Mouse (Mus musculus) layer of hippocampus, adult 2 months (tissue): ENCODE data around the gene Dynll2. TPM values are rescaled to one million over a fixed set of nuclear protein-coding genes. Genes with fewer than 3 reads are reported as not detected.
A peak's percentile ranks its signal among the peaks of the same experiment; 100 is the strongest.

ENCODE experiments used
- DNase-seq, 2 experiments: peaks; one replicate each; pipeline ENCODE4 v3.0.0; 2022; ENCODE audit warnings: low spot score in 2 of 2
- H3K27ac ChIP-seq: fragments of 200-600 bp; 2 replicates; pipeline ENCODE4 v1.8.1; 2022
- H3K4me3 ChIP-seq: fragments of 200-600 bp; 2 replicates; pipeline ENCODE4 v1.8.1; 2022; ENCODE audit warnings: mild to moderate bottlenecking
- CTCF ChIP-seq: fragments of 200-600 bp; conservative IDR thresholded peaks from 2 replicates; pipeline ENCODE4 v1.8.1; 2022; ENCODE audit warnings: antibody characterized with exemption, mild to moderate bottlenecking, moderate library complexity
- total RNA-seq, 2 experiments: library from RNA; stranded (reverse); gene quantifications; 2 replicates each; pipeline ENCODE4 v1.2.3; 2021

Dynll2 gene
- total RNA-seq, 2 experiments from 2014 or later = 447 to 467 TPM

DNA sequence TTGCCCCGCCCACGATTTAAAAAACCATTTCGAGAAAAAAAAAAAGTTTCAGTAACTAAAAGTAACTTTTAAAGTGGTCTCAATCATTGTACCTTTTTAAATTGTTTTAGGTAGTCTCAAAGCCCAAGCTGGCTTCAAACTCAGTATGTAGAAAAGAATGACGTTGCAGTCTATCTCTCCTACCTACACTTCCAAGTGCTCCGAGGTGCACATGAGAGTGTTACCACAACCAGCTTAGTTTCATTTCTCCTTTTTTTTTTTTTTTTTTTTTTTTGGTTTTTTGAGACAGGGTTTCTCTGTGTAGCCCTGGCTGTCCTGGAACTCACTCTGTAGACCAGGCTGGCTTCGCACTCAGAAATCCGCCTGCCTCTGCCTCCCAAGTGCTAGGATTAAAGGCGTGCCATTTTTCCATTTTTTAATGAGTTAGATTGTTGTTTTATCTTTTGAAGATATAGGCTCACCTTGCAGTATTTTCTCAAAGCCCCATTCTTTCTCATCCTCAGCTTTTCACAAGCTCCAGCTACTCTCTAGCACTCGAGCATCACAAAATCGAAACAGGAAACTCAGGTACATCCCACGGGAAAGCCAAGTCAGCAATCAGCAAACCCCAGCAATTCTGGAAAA is 25.4 kb upstream of the Dynll2 start:
- Histone ChIP-seq H3K27ac (no peak overlapping the region), H3K4me3 (no peak overlapping the region)
- no peak for DNase-seq
- TF ChIP-seq CTCF = no peak

DNA sequence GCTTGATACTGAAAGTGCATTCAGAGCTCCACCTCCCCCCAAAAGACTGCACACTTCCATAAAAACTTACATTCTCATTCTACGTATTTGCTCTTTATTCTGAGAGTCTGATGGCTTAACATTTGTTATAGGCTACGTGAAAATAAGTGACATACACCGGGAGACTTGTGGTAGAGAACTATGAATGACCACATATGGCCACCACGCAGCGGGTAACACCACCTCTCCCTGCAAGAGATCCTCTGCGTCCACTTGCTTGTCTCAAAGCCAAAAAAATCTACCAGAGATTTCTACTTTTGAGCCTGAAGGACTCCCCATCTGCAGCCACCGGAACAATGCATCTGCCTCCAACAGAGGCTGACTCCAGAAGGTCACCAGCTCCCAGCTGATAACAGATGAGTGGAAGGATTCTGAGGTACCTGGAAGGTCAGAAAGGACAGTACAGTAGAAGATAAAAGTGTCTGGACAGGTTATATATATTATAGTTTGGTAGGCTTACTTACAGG is 24.6 kb upstream of the Dynll2 start:
- no peak for DNase-seq
- H3K27ac ChIP-seq = no peak overlapping the region
- no peak overlapping the region; the same call in 1 of the 2 replicates for H3K4me3 ChIP-seq
- TF ChIP-seq CTCF = no peak

DNA sequence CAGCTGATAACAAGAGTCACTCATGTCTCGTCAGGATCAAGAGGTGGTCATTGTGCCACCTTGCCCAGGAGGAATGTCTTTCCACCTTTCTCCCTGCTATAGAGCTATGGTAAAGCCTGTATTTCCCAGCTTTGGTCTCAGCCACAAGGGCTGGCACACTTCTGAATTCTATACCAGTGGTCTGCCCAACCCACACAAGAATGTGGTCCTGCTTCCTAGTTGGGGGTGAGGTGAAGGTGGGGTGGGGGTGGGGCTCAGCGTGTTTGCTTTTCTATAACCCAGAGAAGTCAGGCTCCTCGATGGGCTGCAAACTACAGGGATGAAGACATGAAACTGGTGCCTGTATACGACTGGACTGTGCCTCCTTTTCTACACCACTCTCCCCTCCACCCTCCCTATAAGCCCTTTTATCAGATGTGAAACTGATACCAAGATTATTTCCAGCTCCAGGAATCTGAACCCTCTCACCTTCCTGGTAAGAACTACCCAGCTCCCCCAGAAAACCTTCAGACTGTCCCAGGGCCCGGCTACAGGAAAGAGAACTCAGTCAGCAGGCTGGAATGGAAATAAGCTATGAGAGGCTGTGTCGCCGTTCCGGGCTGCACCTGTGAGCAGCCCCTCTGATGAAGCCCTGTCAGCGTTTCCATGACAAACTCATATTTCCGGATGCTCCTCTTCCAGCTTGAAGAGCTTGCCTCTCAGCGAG is 24.0 kb upstream of the Dynll2 start:
- no peak overlapping the region; the same call in 1 of the 2 replicates for H3K4me3 ChIP-seq
- TF ChIP-seq CTCF = no peak
- no peak for DNase-seq
- no peak overlapping the region for H3K27ac ChIP-seq

DNA sequence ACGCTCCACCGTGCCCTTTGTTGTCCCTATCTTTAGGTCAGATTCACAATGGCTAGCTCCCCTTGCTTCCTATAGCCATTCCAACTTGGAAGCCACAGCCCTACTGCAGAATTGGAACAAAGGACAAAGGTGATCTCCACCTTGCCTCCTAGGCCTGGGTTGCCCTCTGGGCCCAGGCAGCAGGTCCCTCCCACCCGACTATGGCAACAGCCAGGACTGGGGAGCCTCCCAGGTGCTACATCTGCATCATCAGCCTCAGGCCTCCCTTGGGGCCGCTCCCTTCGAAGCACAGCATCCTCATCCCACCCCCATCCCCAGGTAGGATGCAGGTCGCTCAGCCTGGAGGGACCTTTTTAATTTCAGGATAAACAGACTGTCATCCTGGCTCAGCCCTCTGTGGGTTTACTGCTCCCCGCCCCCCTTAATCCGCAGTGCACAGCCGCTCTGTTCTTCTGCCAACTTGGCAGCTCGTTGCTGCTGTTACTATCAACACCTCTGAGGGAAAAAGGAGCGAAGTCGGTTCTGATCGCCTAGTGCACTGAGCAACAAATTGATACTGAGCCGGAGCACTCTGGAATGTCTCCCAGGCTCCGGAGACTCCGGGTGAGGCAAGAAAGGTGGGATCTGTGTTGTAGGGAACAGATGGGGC is 22.3 kb upstream of the Dynll2 start:
- no peak for TF ChIP-seq CTCF
- no peak overlapping the region for H3K27ac ChIP-seq
- peak; percentile 58 to 61 for DNase-seq
- peak overlapping the region; percentile 27; the same call in 1 of the 2 replicates for H3K4me3 ChIP-seq

DNA sequence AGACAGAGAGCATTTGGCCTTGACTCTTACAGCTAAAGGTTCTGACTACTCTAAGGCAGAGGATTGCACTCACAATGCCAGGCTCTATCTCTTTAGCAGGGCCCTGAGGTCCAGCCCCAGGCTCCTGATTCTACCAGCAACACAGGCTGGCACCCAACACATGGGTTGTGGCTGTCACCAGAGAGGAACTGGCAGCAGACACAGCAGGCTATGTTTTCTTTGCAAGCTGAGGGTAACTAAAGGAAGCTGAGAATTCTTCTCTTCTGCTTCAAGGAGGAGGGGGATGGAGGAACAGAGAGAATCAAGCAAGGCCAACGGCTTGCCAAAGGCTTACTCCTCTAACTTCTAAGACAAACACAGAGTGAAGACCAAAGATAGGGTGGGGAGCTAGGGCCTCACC is 21.3 kb upstream of the Dynll2 start:
- TF ChIP-seq CTCF = no peak
- Histone ChIP-seq H3K4me3 (no peak overlapping the region), H3K27ac (no peak overlapping the region)
- DNase-seq = no peak

DNA sequence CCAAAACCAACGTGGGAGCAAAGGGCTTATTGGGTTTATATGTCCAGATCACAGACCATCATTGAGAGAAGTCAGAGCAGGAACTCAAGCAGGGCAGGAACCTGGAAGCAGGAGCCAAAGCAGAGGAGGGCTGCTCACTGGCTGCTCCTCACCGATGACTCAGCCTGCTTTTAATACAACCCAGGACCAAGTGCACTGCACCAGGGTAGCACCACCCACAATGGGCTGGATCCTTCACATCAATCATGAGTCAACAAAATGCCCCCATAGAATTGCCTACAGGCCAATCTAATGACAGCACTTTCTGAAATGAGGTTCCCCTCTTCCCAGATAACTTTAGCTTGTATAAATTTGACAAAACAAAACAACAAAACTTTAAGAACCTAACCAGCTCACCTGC is 16.8 kb upstream of the Dynll2 start:
- no peak overlapping the region for H3K27ac ChIP-seq
- DNase-seq = no peak
- no peak overlapping the region for H3K4me3 ChIP-seq
- no peak for TF ChIP-seq CTCF

DNA sequence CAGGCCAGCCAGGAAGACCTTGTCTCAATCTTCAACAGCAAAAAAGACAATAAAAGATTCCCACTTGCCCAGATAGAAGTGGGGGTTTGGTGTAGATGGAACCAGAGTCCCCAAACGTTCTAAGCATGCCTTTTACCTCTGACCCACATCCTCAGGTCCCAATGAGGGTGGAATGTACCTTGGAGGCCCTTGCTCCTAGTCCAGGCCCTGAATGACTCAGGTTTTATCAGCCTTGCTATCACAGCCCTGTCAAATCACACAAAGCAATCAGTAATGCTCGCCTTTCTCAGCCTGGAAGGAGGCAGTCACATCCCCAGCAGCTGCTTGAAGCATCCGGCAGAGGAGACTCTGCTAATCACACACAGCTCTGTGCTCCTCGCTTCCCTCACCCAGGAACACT is 15.4 kb upstream of the Dynll2 start:
- TF ChIP-seq CTCF = no peak
- no peak overlapping the region for H3K4me3 ChIP-seq
- H3K27ac ChIP-seq = no peak overlapping the region
- no peak for DNase-seq

DNA sequence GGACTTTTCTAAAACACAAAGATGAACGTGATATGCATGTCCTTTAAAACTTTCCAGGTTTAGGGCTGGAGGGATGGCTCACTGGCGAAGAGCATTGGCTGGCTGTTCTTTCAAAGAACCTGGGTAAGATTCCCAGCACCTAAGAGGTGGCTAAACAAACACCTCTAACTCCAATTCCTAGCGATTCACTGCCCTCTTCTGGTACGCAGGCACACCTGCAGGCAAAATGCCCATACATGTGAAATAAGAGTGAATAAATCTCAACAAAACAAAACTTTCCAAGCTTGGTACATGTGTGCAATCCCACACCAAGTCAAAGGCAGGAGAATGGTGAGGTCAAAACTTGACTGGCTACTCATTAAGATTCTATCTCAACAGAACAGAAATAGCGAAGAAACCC is 12.4 kb upstream of the Dynll2 start:
- Histone ChIP-seq H3K27ac (no peak overlapping the region), H3K4me3 (no peak overlapping the region)
- no peak for DNase-seq
- TF ChIP-seq CTCF = peak; percentile 44

DNA sequence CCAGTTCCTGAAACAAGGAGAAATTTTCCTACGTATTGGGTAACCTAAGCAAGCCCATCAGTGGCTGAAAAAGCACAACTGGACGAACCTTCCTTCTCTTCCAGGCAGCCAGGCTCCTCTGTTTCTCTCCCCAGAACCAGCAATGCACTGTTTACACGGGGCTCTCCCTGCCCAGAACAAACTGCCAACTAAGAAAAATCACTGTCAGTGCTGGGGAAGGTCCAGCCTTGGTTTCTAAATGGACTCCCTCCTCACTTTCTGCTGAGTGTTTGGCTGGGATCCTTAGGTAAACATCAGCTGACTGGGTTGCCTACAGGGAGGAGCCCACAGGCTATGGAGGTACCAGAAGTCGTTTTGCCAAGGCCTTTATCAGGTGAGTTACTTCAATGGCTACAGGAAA is 4.5 kb upstream of the Dynll2 start:
- Histone ChIP-seq H3K4me3 (no peak overlapping the region), H3K27ac (no peak overlapping the region)
- no peak for DNase-seq
- no peak for TF ChIP-seq CTCF

DNA sequence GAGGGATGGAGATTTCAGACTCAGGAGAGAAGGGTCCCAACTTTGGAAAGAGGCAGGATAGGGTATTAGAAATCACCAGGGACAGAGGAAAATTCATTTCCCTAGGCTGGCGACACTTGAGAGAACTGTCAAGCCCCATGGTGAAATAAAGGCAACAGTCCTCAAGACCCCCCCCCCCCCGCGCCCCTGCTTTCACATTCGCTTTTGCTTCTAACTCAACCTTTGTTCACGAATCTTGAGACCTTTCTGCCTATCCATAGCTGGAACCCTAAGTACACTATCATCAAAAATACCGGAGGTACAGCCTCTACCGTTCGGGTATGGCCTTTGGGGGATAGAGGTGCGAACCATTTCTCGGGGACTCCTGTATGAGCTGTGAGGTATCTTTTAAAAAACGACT is 528 bp upstream of the Dynll2 start:
- no peak for TF ChIP-seq CTCF
- H3K27ac ChIP-seq = peak overlapping the region; percentile 99
- DNase-seq = no peak
- H3K4me3 ChIP-seq = peak overlapping the region; percentile 63

DNA sequence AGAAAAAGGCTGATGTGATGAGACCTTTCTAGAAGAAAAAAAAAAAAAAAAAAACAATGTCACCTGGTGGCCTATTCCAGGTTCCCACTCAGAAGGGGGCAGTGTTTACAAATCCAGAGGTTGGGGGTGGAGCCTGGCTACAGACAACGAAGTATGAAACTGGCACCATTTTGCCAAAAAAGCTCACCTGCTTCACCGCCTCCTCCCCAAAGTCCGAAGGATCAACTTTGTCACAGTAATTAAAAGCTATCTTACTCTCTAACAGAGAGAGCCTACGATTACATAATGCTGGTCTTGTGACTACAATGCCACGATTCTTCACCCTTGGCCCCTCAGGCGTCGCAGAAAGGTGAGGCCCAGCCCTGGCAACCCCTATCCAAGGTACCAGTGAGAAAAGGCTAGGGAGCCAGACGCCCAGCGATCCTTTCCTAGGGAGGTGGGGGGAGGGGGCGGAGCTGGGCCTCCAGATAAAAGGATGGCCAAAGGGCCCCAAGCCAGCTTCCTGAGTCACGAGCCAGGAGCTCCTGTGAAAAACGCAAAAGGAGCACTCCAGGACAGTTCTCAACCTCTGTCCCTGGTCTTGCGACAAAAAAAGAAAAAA is 1.1 kb downstream of the Dynll2 start:
- DNase-seq = peak in 1 of 2 experiments; percentile 35
- Histone ChIP-seq H3K27ac (peak overlapping the region; percentile 99), H3K4me3 (peak overlapping the region; percentile 63)
- TF ChIP-seq CTCF = peak; percentile 60

DNA sequence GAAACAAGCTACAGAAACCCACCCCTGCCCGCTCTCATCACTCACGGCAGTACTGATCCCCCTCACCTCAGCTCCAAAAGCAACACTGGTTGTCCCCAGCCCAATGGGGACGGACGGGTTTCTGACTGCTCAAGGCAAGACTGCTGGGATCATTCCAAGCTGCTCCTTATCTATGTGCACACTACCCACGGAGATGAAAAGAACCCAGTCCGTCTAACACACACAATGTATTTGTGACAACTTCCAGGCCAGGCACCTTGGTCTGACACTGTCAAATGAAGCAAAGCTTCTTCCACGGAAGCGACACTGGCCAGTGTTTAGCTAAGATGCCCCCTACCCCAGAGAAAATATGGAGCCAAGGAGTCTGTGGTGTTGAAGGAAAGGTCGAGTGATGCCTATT is 1.7 kb downstream of the Dynll2 start:
- Histone ChIP-seq H3K27ac (peak overlapping the region; percentile 99; the same call in 1 of the 2 replicates), H3K4me3 (peak overlapping the region; percentile 63)
- DNase-seq = no peak
- no peak for TF ChIP-seq CTCF

DNA sequence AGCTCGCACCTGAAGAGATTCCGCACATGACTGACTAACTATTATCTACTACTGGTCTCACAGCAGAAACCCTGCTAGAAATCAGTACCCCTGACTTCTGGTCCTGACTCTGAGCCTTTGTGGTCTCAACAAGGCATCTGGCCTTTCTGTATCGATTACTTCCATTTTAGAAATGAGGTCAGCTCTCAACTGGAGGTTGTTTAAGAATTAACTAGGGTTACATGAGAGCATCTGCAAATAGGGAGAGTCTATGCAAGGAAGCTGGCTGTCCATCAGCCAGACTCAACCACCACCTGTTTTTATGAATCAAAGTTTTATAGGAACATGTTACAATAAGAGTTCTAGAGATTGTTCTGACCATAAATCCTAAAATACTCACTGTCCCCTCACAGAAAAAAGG is 2.8 kb downstream of the Dynll2 start:
- Histone ChIP-seq H3K4me3 (peak overlapping the region; percentile 63), H3K27ac (no peak overlapping the region)
- TF ChIP-seq CTCF = no peak
- no peak for DNase-seq
